Mouse (Mus musculus): ENCODE measurements around the gene Vwf. TPM values are rescaled to one million over a fixed set of nuclear protein-coding genes. Genes with fewer than 3 reads are reported as not detected.
A peak's percentile ranks its signal among the peaks of the same experiment; 100 is the strongest.

Gene Vwf
- polyA plus RNA-seq, 1 experiment from 2014 or later = 11.1 TPM

DNA sequence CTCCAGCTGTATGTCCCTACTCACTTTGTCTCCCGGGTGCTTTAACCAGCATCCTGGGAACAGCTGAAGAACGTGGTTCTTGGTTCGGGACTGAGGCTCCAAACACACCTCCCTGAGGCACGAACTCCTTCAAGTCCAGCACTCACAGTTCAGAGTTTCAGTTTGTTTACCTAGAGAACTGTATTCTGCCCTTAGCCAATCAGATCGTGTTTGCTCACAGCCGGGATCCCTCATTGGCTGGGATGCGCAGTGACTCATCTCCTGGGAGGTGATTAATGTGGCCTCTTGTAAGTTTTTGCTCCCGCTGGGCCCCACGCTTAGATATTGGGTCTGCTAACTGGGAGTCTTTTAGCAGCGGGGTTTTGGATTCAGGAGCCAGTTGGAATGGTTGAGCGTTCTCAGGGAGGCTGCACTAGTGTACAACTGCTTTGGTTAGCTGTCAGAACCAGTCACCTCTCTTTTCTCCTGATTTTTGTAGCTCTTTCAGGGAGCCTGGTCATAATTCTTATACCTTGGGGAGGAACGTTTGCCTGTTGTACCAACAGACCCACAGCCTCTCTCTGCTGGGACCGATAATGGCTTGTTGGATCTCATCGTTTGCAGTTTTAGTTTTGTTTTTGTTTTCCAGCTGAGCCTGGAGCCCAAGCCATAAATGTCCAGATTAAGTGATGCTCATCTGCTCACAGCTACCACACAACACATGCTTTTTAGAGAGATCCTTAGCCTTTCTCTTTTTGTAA is 26.8 kb downstream of the Vwf start:
- Histone ChIP-seq H3K36me3 (ENCODE audit: control insufficient read depth, insufficient read depth, low read length) (no peaks in the 10 kb centered on the region), H3K9me3 (ENCODE audit: control insufficient read depth, low read length) (no peaks in the 10 kb centered on the region), H3K4me3 (ENCODE audit: low read depth, low read length) (peak overlapping the region; percentile 22; the same call in 1 of the 2 replicates), H3K9ac (ENCODE audit: low read length) (peak overlapping the region; percentile 23), H3K27me3 (ENCODE audit: control insufficient read depth, insufficient read depth, low read length) (no peaks in the 10 kb centered on the region), H3K4me1 (ENCODE audit: control insufficient read depth, insufficient read depth, low read length) (no peaks in the 10 kb centered on the region; the same call in 1 of the 2 replicates), H3K4me2 (ENCODE audit: low read depth) (peak overlapping the region; percentile 54), H3K27ac (ENCODE audit: low read depth, low read length) (0 out of 2 replicates have a peak overlapping the region, but pooled peaks have one; percentile 4)
- WGBS = 3% methylated on average over 14 of the region's 14 CpGs
- ATAC-seq (ENCODE audit: insufficient read depth, low FRiP score, low TSS enrichment) (peak; percentile 99), DNase-seq (ENCODE audit: low spot score) (peak; percentile 81)

DNA sequence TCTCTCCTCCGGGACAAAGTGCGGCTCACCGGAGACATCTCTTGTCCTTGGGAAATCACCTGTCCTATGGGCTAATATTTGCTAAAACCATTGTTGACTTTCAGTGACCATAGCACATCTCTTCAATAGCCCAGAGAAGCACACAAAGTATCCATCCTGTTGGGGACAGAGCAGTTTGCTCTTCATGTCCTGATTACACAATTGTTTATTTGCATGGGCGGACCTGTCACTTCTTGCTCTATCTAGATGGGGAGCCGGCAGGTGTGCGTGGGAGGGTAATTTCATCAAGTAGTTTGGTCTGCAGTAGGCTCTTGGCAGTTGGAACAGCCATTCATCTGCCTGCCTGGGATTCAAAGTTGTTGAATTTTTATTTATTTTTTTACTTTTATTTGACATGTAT is 28.5 kb downstream of the Vwf start:
- Histone ChIP-seq H3K27me3 (ENCODE audit: control insufficient read depth, insufficient read depth, low read length) (no peaks in the 10 kb centered on the region), H3K36me3 (ENCODE audit: control insufficient read depth, insufficient read depth, low read length) (no peaks in the 10 kb centered on the region), H3K9ac (ENCODE audit: low read length) (no peak overlapping the region), H3K4me1 (ENCODE audit: control insufficient read depth, insufficient read depth, low read length) (no peaks in the 10 kb centered on the region; the same call in 1 of the 2 replicates), H3K4me2 (ENCODE audit: low read depth) (no peak overlapping the region), H3K27ac (ENCODE audit: low read depth, low read length) (no peak overlapping the region), H3K9me3 (ENCODE audit: control insufficient read depth, low read length) (no peaks in the 10 kb centered on the region), H3K4me3 (ENCODE audit: low read depth, low read length) (no peak overlapping the region)
- ATAC-seq (ENCODE audit: insufficient read depth, low FRiP score, low TSS enrichment) (no peak), DNase-seq (ENCODE audit: low spot score) (no peak)
- 90% methylated on average over 6 of the region's 6 CpGs for WGBS

GRCm38 (mm10) chr6:125577301-125577700 is 30.7 kb downstream of the Vwf start:
- DNase-seq (ENCODE audit: low spot score) (no peak), ATAC-seq (ENCODE audit: insufficient read depth, low FRiP score, low TSS enrichment) (no peak)
- no peaks in the 10 kb centered on the region for H3K36me3 ChIP-seq (ENCODE audit: control insufficient read depth, insufficient read depth, low read length)
- no peak overlapping the region for H3K9ac ChIP-seq (ENCODE audit: low read length)
- no peaks in the 10 kb centered on the region; the same call in 1 of the 2 replicates for H3K4me1 ChIP-seq (ENCODE audit: control insufficient read depth, insufficient read depth, low read length)
- no peak overlapping the region for H3K4me3 ChIP-seq (ENCODE audit: low read depth, low read length)
- H3K4me2 ChIP-seq (ENCODE audit: low read depth) = no peak overlapping the region
- H3K9me3 ChIP-seq (ENCODE audit: control insufficient read depth, low read length) = no peaks in the 10 kb centered on the region
- H3K27ac ChIP-seq (ENCODE audit: low read depth, low read length) = no peak overlapping the region
- WGBS = 86% methylated on average over 9 of the region's 9 CpGs
- no peaks in the 10 kb centered on the region for H3K27me3 ChIP-seq (ENCODE audit: control insufficient read depth, insufficient read depth, low read length)

DNA sequence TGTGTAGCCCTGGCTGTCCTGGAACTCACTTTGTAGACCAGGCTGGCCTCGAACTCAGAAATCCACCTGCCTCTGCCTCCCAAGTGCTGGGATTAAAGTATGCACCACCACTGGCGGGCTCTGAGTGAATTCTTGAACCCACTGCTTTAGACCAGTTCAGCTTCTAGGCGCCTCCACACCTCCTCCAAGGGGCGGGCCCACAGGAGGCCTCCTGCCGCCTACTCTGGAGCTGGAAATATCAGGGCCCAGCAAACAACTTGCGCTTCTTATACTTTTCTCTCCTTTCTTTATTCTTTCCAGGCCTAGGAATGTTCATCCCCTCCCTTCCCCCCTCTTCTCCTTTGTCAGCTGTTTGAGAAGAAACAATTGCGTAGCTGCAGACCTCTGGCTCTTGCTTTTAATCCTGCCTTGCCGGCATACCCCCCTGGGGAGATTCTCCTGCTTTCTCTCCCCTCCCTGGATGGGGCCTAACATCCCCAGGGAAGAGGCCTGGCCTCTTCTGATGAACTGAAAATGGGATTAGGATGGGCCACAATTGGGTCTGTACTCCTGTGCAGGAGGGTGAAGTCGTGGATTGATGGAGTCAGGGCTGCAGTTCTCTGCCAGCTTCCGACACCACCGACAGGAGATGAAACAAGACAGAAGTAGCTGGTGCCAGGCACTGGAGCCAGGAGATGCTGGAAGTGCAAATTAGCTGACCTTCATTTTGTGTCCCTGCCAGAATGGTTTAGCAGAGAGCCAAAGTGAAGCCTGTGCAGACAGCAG is 31.5 kb downstream of the Vwf start:
- no peak for DNase-seq (ENCODE audit: low spot score)
- H3K9ac ChIP-seq (ENCODE audit: low read length) = no peak overlapping the region
- H3K4me3 ChIP-seq (ENCODE audit: low read depth, low read length) = no peak overlapping the region
- no peaks in the 10 kb centered on the region for H3K9me3 ChIP-seq (ENCODE audit: control insufficient read depth, low read length)
- H3K27me3 ChIP-seq (ENCODE audit: control insufficient read depth, insufficient read depth, low read length) = no peaks in the 10 kb centered on the region
- H3K36me3 ChIP-seq (ENCODE audit: control insufficient read depth, insufficient read depth, low read length) = no peaks in the 10 kb centered on the region
- 47% methylated on average over 11 of the region's 11 CpGs for WGBS
- H3K27ac ChIP-seq (ENCODE audit: low read depth, low read length) = no peak overlapping the region
- ATAC-seq (ENCODE audit: insufficient read depth, low FRiP score, low TSS enrichment) = no peak
- no peaks in the 10 kb centered on the region for H3K4me1 ChIP-seq (ENCODE audit: control insufficient read depth, insufficient read depth, low read length)
- H3K4me2 ChIP-seq (ENCODE audit: low read depth) = no peak overlapping the region

DNA sequence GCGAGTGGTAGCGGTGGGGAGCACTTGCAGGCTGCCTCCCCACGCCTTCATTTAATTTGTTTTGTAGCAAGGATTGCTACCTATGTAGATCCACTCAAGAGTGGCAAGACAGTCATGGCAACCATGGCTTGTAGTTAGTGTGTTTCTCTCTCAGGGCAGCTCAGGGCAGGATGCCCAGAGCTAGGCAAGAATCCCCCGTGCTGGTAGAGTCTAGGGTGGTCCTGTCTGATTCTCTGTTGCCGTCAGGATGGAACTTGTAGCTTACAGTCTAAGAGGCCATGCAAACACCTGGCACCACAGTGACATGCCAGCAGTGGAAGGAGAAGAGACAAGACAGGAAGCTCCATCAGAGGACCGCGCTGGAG is 32.1 kb downstream of the Vwf start:
- 89% methylated on average over 7 of the region's 7 CpGs for WGBS
- ATAC-seq (ENCODE audit: insufficient read depth, low FRiP score, low TSS enrichment) (no peak), DNase-seq (ENCODE audit: low spot score) (no peak)
- Histone ChIP-seq H3K4me1 (ENCODE audit: control insufficient read depth, insufficient read depth, low read length) (no peaks in the 10 kb centered on the region), H3K27ac (ENCODE audit: low read depth, low read length) (no peak overlapping the region), H3K27me3 (ENCODE audit: control insufficient read depth, insufficient read depth, low read length) (no peaks in the 10 kb centered on the region), H3K9ac (ENCODE audit: low read length) (no peak overlapping the region), H3K4me3 (ENCODE audit: low read depth, low read length) (no peak overlapping the region), H3K4me2 (ENCODE audit: low read depth) (no peak overlapping the region), H3K9me3 (ENCODE audit: control insufficient read depth, low read length) (no peaks in the 10 kb centered on the region), H3K36me3 (ENCODE audit: control insufficient read depth, insufficient read depth, low read length) (no peaks in the 10 kb centered on the region)

DNA sequence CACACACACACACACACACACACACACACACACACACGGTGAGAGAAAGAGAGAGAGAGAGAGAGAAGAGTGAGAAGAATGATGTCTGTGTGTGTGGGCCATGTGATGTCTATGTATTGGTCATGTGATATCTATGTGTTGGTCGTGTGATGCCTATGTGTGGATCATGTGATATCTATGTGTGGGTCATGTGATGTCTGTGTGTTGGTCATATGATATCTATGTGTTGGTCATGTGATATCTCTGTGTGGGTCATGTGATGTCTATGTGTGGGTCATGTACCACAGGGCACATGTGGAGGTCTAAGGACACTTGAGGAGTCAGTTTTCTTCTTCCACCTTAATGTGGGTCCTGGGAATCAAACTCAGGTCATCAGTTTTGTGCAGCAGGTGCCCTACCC is 33.3 kb downstream of the Vwf start:
- Histone ChIP-seq H3K27ac (ENCODE audit: low read depth, low read length) (no peak overlapping the region), H3K27me3 (ENCODE audit: control insufficient read depth, insufficient read depth, low read length) (no peaks in the 10 kb centered on the region), H3K9me3 (ENCODE audit: control insufficient read depth, low read length) (no peaks in the 10 kb centered on the region), H3K4me2 (ENCODE audit: low read depth) (no peak overlapping the region), H3K4me3 (ENCODE audit: low read depth, low read length) (no peak overlapping the region), H3K9ac (ENCODE audit: low read length) (no peak overlapping the region), H3K36me3 (ENCODE audit: control insufficient read depth, insufficient read depth, low read length) (no peaks in the 10 kb centered on the region), H3K4me1 (ENCODE audit: control insufficient read depth, insufficient read depth, low read length) (no peaks in the 10 kb centered on the region)
- ATAC-seq (ENCODE audit: insufficient read depth, low FRiP score, low TSS enrichment) = no peak
- 89% methylated on average over 2 of the region's 2 CpGs for WGBS
- DNase-seq (ENCODE audit: low spot score) = no peak

DNA sequence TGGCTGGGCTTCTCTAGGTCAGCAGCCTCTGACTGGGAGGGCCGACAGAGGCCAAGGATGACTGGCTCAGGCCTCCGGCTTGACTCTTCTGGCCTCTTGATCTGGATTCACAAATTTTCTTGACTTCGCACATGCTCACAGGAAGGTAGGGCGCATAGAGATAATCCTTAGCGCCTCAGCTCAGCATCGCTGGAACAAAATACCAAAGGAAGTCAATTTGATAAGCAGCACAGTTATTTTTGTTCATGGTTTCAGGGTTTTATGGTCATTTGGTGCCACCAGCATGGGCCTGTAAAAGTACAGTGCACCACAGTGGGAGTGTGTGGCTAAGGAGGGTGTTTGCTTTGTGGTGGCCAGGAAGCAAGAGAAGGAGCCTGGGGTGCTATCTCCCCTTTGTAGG is 37.1 kb downstream of the Vwf start:
- H3K4me1 ChIP-seq (ENCODE audit: control insufficient read depth, insufficient read depth, low read length) = no peaks in the 10 kb centered on the region
- no peaks in the 10 kb centered on the region for H3K27me3 ChIP-seq (ENCODE audit: control insufficient read depth, insufficient read depth, low read length)
- DNase-seq (ENCODE audit: low spot score) = no peak
- H3K27ac ChIP-seq (ENCODE audit: low read depth, low read length) = no peak overlapping the region
- H3K4me3 ChIP-seq (ENCODE audit: low read depth, low read length) = no peak overlapping the region
- no peak overlapping the region for H3K4me2 ChIP-seq (ENCODE audit: low read depth)
- WGBS = 97% methylated on average over 6 of the region's 6 CpGs
- no peaks in the 10 kb centered on the region for H3K36me3 ChIP-seq (ENCODE audit: control insufficient read depth, insufficient read depth, low read length)
- no peaks in the 10 kb centered on the region for H3K9me3 ChIP-seq (ENCODE audit: control insufficient read depth, low read length)
- H3K9ac ChIP-seq (ENCODE audit: low read length) = no peak overlapping the region
- ATAC-seq (ENCODE audit: insufficient read depth, low FRiP score, low TSS enrichment) = no peak

GRCm38 (mm10) chr6:125584266-125584665 is 37.7 kb downstream of the Vwf start:
- DNase-seq (ENCODE audit: low spot score) (no peak), ATAC-seq (ENCODE audit: insufficient read depth, low FRiP score, low TSS enrichment) (no peak)
- 95% methylated on average over 15 of the region's 15 CpGs for WGBS

GRCm38 (mm10) chr6:125585579-125585978 is 39.0 kb downstream of the Vwf start:
- H3K36me3 ChIP-seq (ENCODE audit: control insufficient read depth, insufficient read depth, low read length) = no peaks in the 10 kb centered on the region
- H3K27me3 ChIP-seq (ENCODE audit: control insufficient read depth, insufficient read depth, low read length) = no peaks in the 10 kb centered on the region
- DNase-seq (ENCODE audit: low spot score) (no peak), ATAC-seq (ENCODE audit: insufficient read depth, low FRiP score, low TSS enrichment) (no peak)
- no peak overlapping the region for H3K27ac ChIP-seq (ENCODE audit: low read depth, low read length)
- no peaks in the 10 kb centered on the region for H3K4me1 ChIP-seq (ENCODE audit: control insufficient read depth, insufficient read depth, low read length)
- 69% methylated on average over 3 of the region's 3 CpGs for WGBS
- no peak overlapping the region for H3K9ac ChIP-seq (ENCODE audit: low read length)
- no peak overlapping the region for H3K4me3 ChIP-seq (ENCODE audit: low read depth, low read length)
- H3K4me2 ChIP-seq (ENCODE audit: low read depth) = no peak overlapping the region
- no peaks in the 10 kb centered on the region for H3K9me3 ChIP-seq (ENCODE audit: control insufficient read depth, low read length)

More at GRCm38 (mm10) chr6:125584266-125584665, 37.7 kb downstream of the Vwf start:
- no peaks in the 10 kb centered on the region for H3K4me1 ChIP-seq (ENCODE audit: control insufficient read depth, insufficient read depth, low read length)
- no peak overlapping the region for H3K27ac ChIP-seq (ENCODE audit: low read depth, low read length)
- H3K4me3 ChIP-seq (ENCODE audit: low read depth, low read length) = no peak overlapping the region
- no peak overlapping the region for H3K9ac ChIP-seq (ENCODE audit: low read length)
- no peaks in the 10 kb centered on the region for H3K27me3 ChIP-seq (ENCODE audit: control insufficient read depth, insufficient read depth, low read length)
- no peaks in the 10 kb centered on the region for H3K9me3 ChIP-seq (ENCODE audit: control insufficient read depth, low read length)
- H3K36me3 ChIP-seq (ENCODE audit: control insufficient read depth, insufficient read depth, low read length) = no peaks in the 10 kb centered on the region
- H3K4me2 ChIP-seq (ENCODE audit: low read depth) = no peak overlapping the region
